ENCODE assay signal across 23 mouse cellular contexts in the genomic region with DNA sequence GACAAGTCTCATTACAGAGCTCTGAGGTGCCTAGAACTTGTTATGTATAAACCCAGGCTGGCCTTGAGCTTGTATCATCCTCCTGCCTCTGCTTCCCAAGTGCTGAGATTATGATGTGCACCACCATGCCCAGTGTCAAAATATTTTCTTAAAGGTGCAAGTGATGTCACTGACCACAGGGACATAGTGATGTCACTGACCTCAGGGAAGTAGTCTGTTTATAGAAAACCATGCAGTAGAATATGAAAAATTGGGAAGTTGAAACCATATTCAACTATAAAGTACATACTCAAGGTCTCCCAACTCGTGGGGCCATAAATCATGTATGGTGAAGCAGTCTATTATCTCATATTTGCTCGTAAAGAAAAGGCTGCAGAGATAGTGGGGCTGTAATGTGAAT.
A peak's percentile ranks its signal among the peaks of the same experiment; 100 is the strongest.
DNase-seq lines count a peak whose midpoint lies in the region; ATAC-seq and TF ChIP-seq lines count a peak whose summit lies in the region.
"Had no signal": no experiment of that assay in that cellular context is flagged by ENCODE, and none has a peak within 500 bp of the region (broad histone marks: within the 10 kb centered on the region; RNA-seq: fewer than 3 reads in every experiment).

No protein-coding gene starts in this region.

- peaks cover 0 to 17% of the 10 kb centered on the region in 2 experiments; a peak in 2 of 4 replicates for H3K36me3 ChIP-seq in MEL (ENCODE audit: control insufficient read depth in 1 of 2, insufficient read depth in 2 of 2, low read length in 2 of 2)
- H3K36me3 ChIP-seq in hindbrain, embryonic 10.5 days = no peaks in the 10 kb centered on the region
- no peaks in the 10 kb centered on the region for H3K36me3 ChIP-seq in limb, embryonic 10.5 days
- H3K36me3 ChIP-seq: embryonic facial prominence, embryonic 12.5 days; embryonic facial prominence, embryonic 15.5 days; forebrain, embryonic 15.5 days; hindbrain, embryonic 13.5 days; intestine, embryonic 15.5 days had no signal

- TF ChIP-seq RAD21 in MEL (IDR thresholded peaks at IDR 0.05; ENCODE audit: low read depth, low read length) = no peak

- H3K9me3 ChIP-seq in MEL (replicated peaks; ENCODE audit: insufficient read depth, low read length) = no peaks in the 10 kb centered on the region
- no peaks in the 10 kb centered on the region for H3K9me3 ChIP-seq in hindbrain, embryonic 10.5 days
- no peaks in the 10 kb centered on the region for H3K9me3 ChIP-seq in limb, embryonic 10.5 days (replicated peaks)
- H3K9me3 ChIP-seq: embryonic facial prominence, embryonic 12.5 days; embryonic facial prominence, embryonic 15.5 days; forebrain, embryonic 15.5 days; hindbrain, embryonic 13.5 days; intestine, embryonic 15.5 days had no signal

- no peak overlapping the region for H3K9ac ChIP-seq in MEL (ENCODE audit: control insufficient read depth, low read depth, low read length, poor library complexity, severe bottlenecking)
- H3K9ac ChIP-seq: embryonic facial prominence, embryonic 12.5 days; embryonic facial prominence, embryonic 15.5 days; forebrain, embryonic 15.5 days; hindbrain, embryonic 13.5 days; intestine, embryonic 15.5 days had no signal

- no peak overlapping the region for H3K27ac ChIP-seq in MEL (ENCODE audit: control insufficient read depth, low read depth, low read length)
- no peak overlapping the region for H3K27ac ChIP-seq in hindbrain, embryonic 10.5 days
- no peak overlapping the region for H3K27ac ChIP-seq in limb, embryonic 10.5 days
- H3K27ac ChIP-seq: embryonic facial prominence, embryonic 12.5 days; embryonic facial prominence, embryonic 15.5 days; forebrain, embryonic 15.5 days; hindbrain, embryonic 13.5 days; intestine, embryonic 15.5 days had no signal

- peaks cover 12 to 13% of the 10 kb centered on the region in 2 experiments for H3K4me1 ChIP-seq in MEL (ENCODE audit: control insufficient read depth in 1 of 2, insufficient read depth in 2 of 2, low read length in 2 of 2)
- no peaks in the 10 kb centered on the region for H3K4me1 ChIP-seq in hindbrain, embryonic 10.5 days (replicated peaks)
- no peaks in the 10 kb centered on the region for H3K4me1 ChIP-seq in limb, embryonic 10.5 days
- H3K4me1 ChIP-seq: embryonic facial prominence, embryonic 12.5 days; embryonic facial prominence, embryonic 15.5 days; forebrain, embryonic 15.5 days; hindbrain, embryonic 13.5 days; intestine, embryonic 15.5 days had no signal

- ATAC-seq in common myeloid progenitor, adult 5-6 weeks (replicated peaks; ENCODE audit: low read depth, poor library complexity, severe bottlenecking) = peak; percentile 63
- peak; percentile 49; the same call in 1 of the 2 replicates for ATAC-seq in megakaryocyte, adult 5-6 weeks (ENCODE audit: poor library complexity, severe bottlenecking)
- ATAC-seq: forebrain, embryonic 15.5 days; hindbrain, embryonic 16.5 days; intestine, embryonic 15.5 days; Patski had no signal

- peak; percentile 6 for DNase-seq in adrenal gland, postnatal 14 days
- DNase-seq in adrenal gland, postnatal 36 days = no peak
- peak; percentile 35 for DNase-seq in MEL (ENCODE audit: low read depth, low spot score)
- DNase-seq in hindbrain, embryonic 10.5 days (ENCODE audit: low spot score) = no peak
- DNase-seq in limb, embryonic 10.5 days (ENCODE audit: low spot score) = no peak
- DNase-seq in gastrocnemius, postnatal 25 days = no peak
- DNase-seq: adrenal gland, adult 2 months; adrenal gland, postnatal 25 days; B cell, adult 2 months; cerebellum, adult 18-20 months; cerebellum, adult 9-10 months; cerebellum, postnatal 14 days; gastrocnemius, postnatal 36 days; kidney, adult 11 months had no signal

- no peak for TF ChIP-seq POLR2A in MEL (IDR thresholded peaks at IDR 0.05; ENCODE audit: control insufficient read depth in 1 of 2, insufficient read depth in 1 of 2, low read depth in 1 of 2, low read length in 2 of 2, poor library complexity in 1 of 2)

- H3K79me2 ChIP-seq in MEL (ENCODE audit: control insufficient read depth, insufficient read depth, low read length, poor library complexity) = no peaks in the 10 kb centered on the region

- WGBS in hindbrain, embryonic 10.5 days = 72% methylated on average over 2 of the region's 2 CpGs
- 68% methylated on average over 2 of the region's 2 CpGs for WGBS in limb, embryonic 10.5 days

- H3K27me3 ChIP-seq in MEL (ENCODE audit: control insufficient read depth in 1 of 2, insufficient read depth in 2 of 2, low read length in 2 of 2) = no peaks in the 10 kb centered on the region
- no peaks in the 10 kb centered on the region for H3K27me3 ChIP-seq in hindbrain, embryonic 10.5 days (ENCODE audit: insufficient read depth, poor library complexity, severe bottlenecking)
- H3K27me3 ChIP-seq in limb, embryonic 10.5 days (ENCODE audit: low read depth, poor library complexity, severe bottlenecking) = no peaks in the 10 kb centered on the region
- H3K27me3 ChIP-seq: embryonic facial prominence, embryonic 12.5 days; embryonic facial prominence, embryonic 15.5 days; forebrain, embryonic 15.5 days; hindbrain, embryonic 13.5 days; intestine, embryonic 15.5 days; Patski had no signal

- peak in 1 of 2 experiments; percentile 28; a peak in 2 of 4 replicates for TF ChIP-seq EP300 in MEL (IDR thresholded peaks at IDR 0.05; ENCODE audit: low read depth in 1 of 2, low read length in 2 of 2)

- H3K4me3 ChIP-seq in MEL (ENCODE audit: control insufficient read depth in 1 of 2, insufficient read depth in 1 of 2, low read depth in 2 of 2, low read length in 2 of 2) = no peak overlapping the region
- no peak overlapping the region for H3K4me3 ChIP-seq in hindbrain, embryonic 10.5 days
- H3K4me3 ChIP-seq in limb, embryonic 10.5 days = no peak overlapping the region
- H3K4me3 ChIP-seq: embryonic facial prominence, embryonic 12.5 days; embryonic facial prominence, embryonic 15.5 days; forebrain, embryonic 15.5 days; hindbrain, embryonic 13.5 days; intestine, embryonic 15.5 days had no signal

- TF ChIP-seq CTCF in MEL (IDR thresholded peaks at IDR 0.05 in 2 of 3, conservative IDR thresholded peaks at IDR 0.05 in 1 of 3; ENCODE audit: control insufficient read depth in 1 of 3, insufficient read depth in 1 of 3, low read depth in 2 of 3, low read length in 3 of 3, poor library complexity in 1 of 3, severe bottlenecking in 1 of 3) = no peak

TF ChIP-seq in MEL, 35 proteins besides CTCF, POLR2A, EP300 and RAD21:
- TF ChIP-seq SMC3 (IDR thresholded peaks at IDR 0.05; ENCODE audit: low read depth, low read length) (no peak), RCOR1 (IDR thresholded peaks at IDR 0.05; ENCODE audit: low read depth, low read length) (peak; percentile 11; the same call in 1 of the 2 replicates), ZMIZ1 (IDR thresholded peaks at IDR 0.05; ENCODE audit: low read depth, low read length) (no peak), CHD1 (IDR thresholded peaks at IDR 0.05; ENCODE audit: low read depth, low read length) (no peak), NELFE (IDR thresholded peaks at IDR 0.05; ENCODE audit: low read depth, low read length) (no peak), MAZ (IDR thresholded peaks at IDR 0.05; ENCODE audit: low read depth, low read length) (no peak), GATA1 (IDR thresholded peaks at IDR 0.05; ENCODE audit: low read depth, low read length) (0 out of 2 replicates have a peak, but pooled peaks have one; percentile 14), ETS1 (IDR thresholded peaks at IDR 0.05; ENCODE audit: low read depth, low read length) (peak; percentile 57; the same call in 1 of the 2 replicates)

Comparison
In these comparisons a context has a peak if more than half of its experiments do, and no peak if none do; other contexts are left out.
1. DNase-seq: peak in adrenal gland, postnatal 14 days (single experiment) and MEL (single experiment); none in adrenal gland, postnatal 36 days (0 of 2), hindbrain, embryonic 10.5 days (single experiment), limb, embryonic 10.5 days (single experiment) and gastrocnemius, postnatal 25 days (single experiment).